Comparison of ENCODE assay signal across 1 mouse cellular context in genomic region chr19:44266824-44267498, GRCm38 (mm10).
TF ChIP-seq lines count a peak whose summit lies in the region.

No protein-coding gene starts in this region.

TF ChIP-seq in CH12.LX, 34 proteins besides CTCF, POLR2A, EP300 and RAD21 (continued from another document):
- peak; percentile 24 for TF ChIP-seq ELF1 (IDR thresholded peaks at IDR 0.05; ENCODE audit: low read depth, low read length)
- TF ChIP-seq USF2 (conservative IDR thresholded peaks at IDR 0.05; ENCODE audit: low read depth, low read length), result no peak; the same call in 1 of the 2 replicates
- peak; percentile 46; the same call in 1 of the 2 replicates for TF ChIP-seq CHD2 (IDR thresholded peaks at IDR 0.05; ENCODE audit: low read length)
- TF ChIP-seq GABPA (IDR thresholded peaks at IDR 0.05; ENCODE audit: insufficient replicate concordance, low read depth, low read length), result no peak
- peak; percentile 87 for TF ChIP-seq TCF12 (IDR thresholded peaks at IDR 0.05; ENCODE audit: low read depth, low read length)
- TF ChIP-seq BHLHE40 (IDR thresholded peaks at IDR 0.05; ENCODE audit: low read depth, low read length), result peak; percentile 61
- peak; percentile 27; the same call in 1 of the 2 replicates for TF ChIP-seq IRF4 (IDR thresholded peaks at IDR 0.05; ENCODE audit: low read depth, low read length)
- TF ChIP-seq MXI1 (IDR thresholded peaks at IDR 0.05; ENCODE audit: low read depth, low read length), result peak; percentile 80
- no peak for TF ChIP-seq SMC3 (IDR thresholded peaks at IDR 0.05; ENCODE audit: low read depth, low read length)
- peak; percentile 82 for TF ChIP-seq POLR2AphosphoS2 (IDR thresholded peaks at IDR 0.05; ENCODE audit: low read depth, low read length)
- TF ChIP-seq ZMIZ1 (IDR thresholded peaks at IDR 0.05; ENCODE audit: low read depth, low read length), result peak; percentile 48; the same call in 1 of the 2 replicates
- no peak for TF ChIP-seq KAT2A (IDR thresholded peaks at IDR 0.05; ENCODE audit: insufficient replicate concordance, low read length)
